Mouse (Mus musculus) induced T-regulatory cell, adult 2 months (primary cell): ENCODE measurements around the gene Pnrc1.
"Not testable (repeated sequence)": the region's sequence is repeated elsewhere in the genome, so short reads cannot be mapped to it uniquely, and the experiment has no call there.

Experiments
- DNase-seq: peaks from one replicate; pipeline ENCODE4 v3.0.0-alpha.2; 2012; ENCODE audit warnings: low read depth

Gene Pnrc1

GRCm38 (mm10) chr4:33290002-33290401 is at the start of gene Pnrc1:
Gene Pnrc1 (minus strand): TSS chr4:33290163.
- DNase-seq, result peak; percentile 82

- no peak for DNase-seq
Observed at GRCm38 (mm10) chr4:33337999-33338398, 48.0 kb upstream of the Pnrc1 start.

- DNase-seq, result no peak
Observed at GRCm38 (mm10) chr4:33332956-33333455, 43.0 kb upstream of the Pnrc1 start.

GRCm38 (mm10) chr4:33331147-33331546 is 41.2 kb upstream of the Pnrc1 start:
- no peak for DNase-seq

GRCm38 (mm10) chr4:33315840-33316239 is 25.9 kb upstream of the Pnrc1 start:
- peak; percentile 73 for DNase-seq

GRCm38 (mm10) chr4:33314150-33314549 is 24.2 kb upstream of the Pnrc1 start:
- DNase-seq, result not testable (repeated sequence)

GRCm38 (mm10) chr4:33310840-33311437 is 21.0 kb upstream of the Pnrc1 start:
- DNase-seq, result peak; percentile 53

- DNase-seq, result peak; percentile 100
Observed at GRCm38 (mm10) chr4:33309764-33310757, 20.1 kb upstream of the Pnrc1 start, which contains the start of gene Rngtt. Gene Rngtt (plus strand): TSS chr4:33310311.

GRCm38 (mm10) chr4:33307146-33307545 is 17.2 kb upstream of the Pnrc1 start:
- DNase-seq, result peak; percentile 30

- DNase-seq, result no peak
Observed at GRCm38 (mm10) chr4:33303057-33303456, 13.1 kb upstream of the Pnrc1 start.

GRCm38 (mm10) chr4:33300891-33301665 is 11.1 kb upstream of the Pnrc1 start:
- DNase-seq, result not testable (repeated sequence)

- peak; percentile 91 for DNase-seq
Observed at GRCm38 (mm10) chr4:33292409-33293370, 2.7 kb upstream of the Pnrc1 start.

- DNase-seq, result peak; percentile 78
Observed at GRCm38 (mm10) chr4:33290878-33291277, 915 bp upstream of the Pnrc1 start.

GRCm38 (mm10) chr4:33289106-33289650 is 785 bp downstream of the Pnrc1 start:
- peak; percentile 69 for DNase-seq

- DNase-seq, result no peak
Observed at GRCm38 (mm10) chr4:33285448-33285847, 4.5 kb downstream of the Pnrc1 start.

- DNase-seq, result no peak
Observed at GRCm38 (mm10) chr4:33284083-33284880, 5.7 kb downstream of the Pnrc1 start.

- no peak for DNase-seq
Observed at GRCm38 (mm10) chr4:33281891-33282685, 7.9 kb downstream of the Pnrc1 start.

- DNase-seq, result peak; percentile 63
Observed at GRCm38 (mm10) chr4:33273437-33273836, 16.5 kb downstream of the Pnrc1 start.
